Mouse (Mus musculus): ENCODE measurements around the gene Veph1.

GRCm38 (mm10) chr3:66208836-66209573 lies 87.6 kb downstream of the Veph1 start:
- TF ChIP-seq POLR2A (IDR thresholded peaks at IDR 0.05; ENCODE audit: insufficient read depth, low read depth, low read length) (no peak), CTCF (IDR thresholded peaks at IDR 0.05; ENCODE audit: insufficient read depth, low read depth, low read length) (no peak)

Measured in olfactory bulb, adult 2 months (tissue).